Mouse (Mus musculus) E14TG2a.4 (cell line): ENCODE measurements around the gene Nr2f2.

Experiments
- CTCF ChIP-seq: conservative IDR thresholded peaks from 2 replicates; pipeline ENCODE4 v1.5.1; 2014; ENCODE audit warnings: low read length
- POU5F1 ChIP-seq: IDR thresholded peaks from 2 replicates; pipeline ENCODE4 v1.6.1; 2014; ENCODE audit warnings: low read length, borderline replicate concordance

DNA sequence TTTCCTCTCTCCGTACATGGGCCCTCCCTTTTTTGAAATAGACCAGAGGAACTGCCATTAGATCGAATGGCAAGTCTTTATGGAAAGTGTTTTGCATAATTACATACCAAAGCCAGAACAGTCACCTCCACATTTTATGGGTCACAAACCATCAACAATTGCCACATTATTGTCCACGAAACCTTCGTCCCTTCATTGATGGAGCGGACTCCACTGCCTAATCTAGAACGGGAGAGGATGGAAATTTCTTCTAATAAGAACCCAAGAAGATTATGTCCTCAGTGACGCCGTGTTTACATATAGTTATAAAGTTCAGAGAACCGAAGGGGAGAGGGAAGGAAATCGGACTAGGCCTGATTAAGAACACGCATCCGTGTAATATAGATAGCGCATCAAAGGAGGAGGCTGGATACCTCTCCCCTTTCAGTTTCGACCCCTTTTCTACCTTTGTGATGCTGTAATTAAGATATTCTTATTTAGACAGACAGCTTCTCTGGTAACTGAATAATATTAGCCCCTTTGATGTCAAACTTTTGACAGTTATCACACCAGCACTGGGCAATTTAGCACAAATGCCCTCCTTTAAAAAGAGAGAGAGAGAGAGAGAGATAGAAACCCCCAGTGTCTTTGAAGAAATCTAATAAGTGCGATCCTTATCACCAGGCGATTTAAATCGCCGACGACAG is 36.9 kb downstream of the Nr2f2 start:
- TF ChIP-seq CTCF, result no peak
- TF ChIP-seq POU5F1, result no peak
